Mouse (Mus musculus) heart, embryonic 12.5 days (tissue): Measurements from ENCODE around the gene Lrrc3. TPM values are rescaled to one million over a fixed set of nuclear protein-coding genes. Genes with fewer than 3 reads are reported as not detected.

Experiments
- ATAC-seq: fragments of 200-750 bp; cut with Nextera tagmentation; 2 replicates; pipeline ENCODE4 v1.8.0; 2017; ENCODE audit warnings: moderate TSS enrichment, moderate library complexity; ENCODE audit not compliant: insufficient number of reproducible peaks, low FRiP score
- H3K27ac ChIP-seq: fragments of 300-500 bp; sonication (generic); 2 replicates; pipeline ENCODE4 v1.5.1; 2016; ENCODE audit warnings: mild to moderate bottlenecking, moderate library complexity; ENCODE audit not compliant: poor library complexity, severe bottlenecking
- H3K27me3 ChIP-seq: fragments of 300-500 bp; sonication (generic); replicated peaks from 2 replicates; pipeline ENCODE4 v1.6.1; 2016; ENCODE audit warnings: mild to moderate bottlenecking, moderate library complexity
- H3K36me3 ChIP-seq: fragments of 300-500 bp; sonication (generic); 2 replicates; pipeline ENCODE4 v1.6.1; 2016; ENCODE audit warnings: mild to moderate bottlenecking, moderate library complexity
- H3K4me1 ChIP-seq: fragments of 300-500 bp; sonication (generic); replicated peaks from 2 replicates; pipeline ENCODE4 v1.6.1; 2016; ENCODE audit warnings: mild to moderate bottlenecking
- H3K4me2 ChIP-seq: fragments of 300-500 bp; sonication (generic); 2 replicates; pipeline ENCODE4 v1.6.1; 2016; ENCODE audit warnings: mild to moderate bottlenecking, moderate library complexity
- H3K4me3 ChIP-seq: fragments of 300-500 bp; sonication (generic); 2 replicates; pipeline ENCODE4 v1.5.1; 2016; ENCODE audit warnings: mild to moderate bottlenecking
- H3K9ac ChIP-seq: fragments of 300-500 bp; sonication (generic); 2 replicates; pipeline ENCODE4 v1.6.1; 2016; ENCODE audit warnings: mild to moderate bottlenecking, moderate library complexity
- H3K9me3 ChIP-seq: fragments of 300-500 bp; sonication (generic); replicated peaks from 2 replicates; pipeline ENCODE4 v1.6.1; 2016; ENCODE audit warnings: mild to moderate bottlenecking, moderate library complexity
- WGBS: fragments of 180-500 bp; shearing (Covaris S2); methylation state at CpG from one replicate; pipeline ENCODE4 v1.1.7; 2016; 5-methylcytosine and 5-hydroxymethylcytosine counted together
- polyA plus RNA-seq: library from polyadenylated mRNA; unstranded; fragments of >200 nt; fragmentation: Nextera tagmentation; extraction: Ambion mirVana; gene quantifications from 2 replicates; pipeline ENCODE4 v1.2.1, GENCODE M21; 2016

Lrrc3 gene
- polyA plus RNA-seq, 1 experiment from 2014 or later: 2.1 TPM

DNA sequence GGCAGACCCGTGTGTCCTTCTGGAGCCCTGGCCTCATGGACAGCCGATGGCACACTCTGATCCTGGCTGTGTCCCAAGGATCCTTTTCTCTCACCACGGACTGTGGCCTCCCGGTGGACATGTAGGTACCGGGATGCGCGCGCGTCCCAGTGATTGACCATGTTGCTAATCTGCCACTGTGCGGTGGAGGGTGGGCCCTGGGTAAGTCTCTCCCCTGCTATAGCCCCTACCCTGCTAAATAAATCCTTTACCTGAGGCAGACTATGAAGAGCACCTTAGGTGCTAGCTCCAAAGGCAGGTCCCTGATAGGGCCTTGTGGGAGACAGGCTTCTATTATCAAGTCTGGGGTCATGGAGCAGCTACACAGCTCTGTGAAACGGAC, 37.6 kb downstream of the Lrrc3 start:
- 37% methylated on average over 11 of the region's 11 CpGs for WGBS
- Histone ChIP-seq H3K27ac (no peak overlapping the region), H3K27me3 (peaks cover 20% of the 10 kb centered on the region), H3K4me2 (peak overlapping the region; percentile 52), H3K36me3 (no peaks in the 10 kb centered on the region), H3K4me1 (0 out of 2 replicates have a peak, but pooled peaks cover 4% of the 10 kb centered on the region), H3K9ac (no peak overlapping the region), H3K4me3 (0 out of 2 replicates have a peak overlapping the region, but pooled peaks have one; percentile 9), H3K9me3 (no peaks in the 10 kb centered on the region)
- ATAC-seq: no peak

DNA sequence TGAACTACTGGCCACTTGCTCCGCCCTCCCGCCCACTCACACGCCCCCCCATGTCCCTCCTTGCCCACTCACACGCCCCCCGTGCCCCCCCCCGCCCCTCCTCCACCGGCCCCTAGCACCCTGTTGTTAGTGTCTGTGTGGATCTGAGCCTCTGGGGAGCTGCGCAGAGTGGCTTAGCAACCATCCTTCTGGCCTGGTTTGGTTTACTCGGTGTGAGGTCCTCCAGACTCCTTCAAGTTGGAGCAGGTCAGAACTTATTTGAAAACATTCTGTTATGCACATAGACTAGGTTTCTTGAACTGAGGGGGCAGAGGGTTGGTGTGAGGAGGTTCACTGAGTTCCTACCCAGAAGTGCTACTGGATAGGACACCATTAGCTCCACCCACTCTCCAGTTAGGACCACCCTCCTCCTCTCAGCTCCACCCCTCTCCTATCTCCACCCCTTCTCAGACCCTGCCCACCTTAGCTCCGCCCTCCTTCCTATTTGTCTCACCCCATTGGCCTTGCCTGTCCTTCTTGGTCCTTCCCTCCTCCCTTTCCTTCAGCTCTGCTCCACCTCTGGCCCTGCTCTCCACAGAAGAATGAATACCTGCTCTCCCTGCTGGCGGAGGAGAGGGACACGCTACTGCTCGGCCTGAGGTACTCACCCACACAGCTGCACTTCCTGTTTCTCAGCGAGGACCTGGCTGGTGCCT, 38.1 kb downstream of the Lrrc3 start:
- no peaks in the 10 kb centered on the region for H3K9me3 ChIP-seq
- WGBS: 28% methylated on average over 14 of the region's 14 CpGs
- peaks cover 15% of the 10 kb centered on the region for H3K27me3 ChIP-seq
- 0 out of 2 replicates have a peak, but pooled peaks cover 4% of the 10 kb centered on the region for H3K4me1 ChIP-seq
- H3K9ac ChIP-seq: no peak overlapping the region
- H3K27ac ChIP-seq: no peak overlapping the region
- ATAC-seq: peak; percentile 33
- H3K36me3 ChIP-seq: no peaks in the 10 kb centered on the region
- 0 out of 2 replicates have a peak overlapping the region, but pooled peaks have one; percentile 9 for H3K4me3 ChIP-seq
- peak overlapping the region; percentile 52 for H3K4me2 ChIP-seq

DNA sequence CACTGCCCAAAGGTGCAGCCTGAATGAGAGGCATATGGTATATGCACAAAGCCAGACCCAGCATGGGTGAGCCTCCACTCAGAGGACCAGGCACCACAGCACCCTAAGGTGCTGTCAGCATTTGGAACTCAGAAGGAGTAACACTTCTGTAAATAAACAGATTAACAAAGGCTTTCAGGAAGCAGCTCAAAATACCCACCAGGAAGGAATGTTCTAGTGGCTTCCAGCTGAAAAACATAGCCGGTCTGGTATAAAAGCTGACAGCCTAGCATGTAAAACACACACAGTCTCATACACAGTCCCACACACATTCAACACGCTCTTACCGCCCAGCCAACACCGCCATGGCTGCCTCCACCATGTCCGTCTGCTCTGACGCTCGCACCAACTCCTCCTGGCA, 40.7 kb downstream of the Lrrc3 start, which contains the start of gene Gm3285:
TSS of gene Gm3285 (plus strand) at position 301 of the 400 bp plus-strand sequence.
- H3K4me2 ChIP-seq: no peak within 1 kb of the TSS
- peaks cover 13% of the 10 kb centered on the region for H3K27me3 ChIP-seq
- H3K9ac ChIP-seq: no peak within 1 kb of the TSS
- H3K36me3 ChIP-seq: no peaks in the 10 kb centered on the region
- peaks cover 6% of the 10 kb centered on the region; the same call in 1 of the 2 replicates for H3K9me3 ChIP-seq
- no peak for ATAC-seq
- no peak within 1 kb of the TSS for H3K4me3 ChIP-seq
- no peak within 1 kb of the TSS for H3K27ac ChIP-seq
- WGBS: 50% methylated on average over 7 of the region's 7 CpGs
- H3K4me1 ChIP-seq: 0 out of 2 replicates have a peak, but pooled peaks cover 4% of the 10 kb centered on the region

DNA sequence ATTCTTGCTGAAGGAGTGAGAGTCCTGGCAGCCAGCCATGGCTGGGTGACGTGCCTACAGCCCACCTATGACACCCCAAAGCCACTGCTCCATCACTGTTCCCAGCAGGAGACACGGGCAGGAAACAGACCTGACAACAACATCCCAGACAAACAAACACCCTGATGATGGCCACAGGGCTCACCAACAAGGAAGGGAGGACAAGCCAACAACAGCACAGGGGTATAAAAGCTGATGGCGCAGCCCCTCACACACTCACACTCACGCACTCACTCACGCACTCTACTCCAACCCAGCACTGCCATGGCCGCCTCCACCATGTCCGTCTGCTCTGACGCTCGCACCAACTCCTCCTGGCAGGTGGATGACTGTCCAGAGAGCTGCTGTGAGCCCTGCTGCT, 49.8 kb downstream of the Lrrc3 start, which contains the start of gene Gm10318:
TSS of gene Gm10318 (plus strand) at position 301 of the 400 bp plus-strand sequence.
- Histone ChIP-seq H3K4me3 (no peak within 1 kb of the TSS), H3K4me1 (no peaks in the 10 kb centered on the region), H3K9ac (no peak within 1 kb of the TSS), H3K27ac (no peak within 1 kb of the TSS), H3K9me3 (peaks cover 5% of the 10 kb centered on the region), H3K36me3 (no peaks in the 10 kb centered on the region), H3K27me3 (peaks cover 17% of the 10 kb centered on the region), H3K4me2 (no peak within 1 kb of the TSS)
- no peak for ATAC-seq
- WGBS: 56% methylated on average over 9 of the region's 9 CpGs

Other genes with a start within 250 kb of the Lrrc3 start
- not detected in 2 replicates for gene Tspear, start 216.0 kb downstream of the Lrrc3 start, polyA plus RNA-seq
- not detected in 2 replicates for gene Gm19402, start 211.8 kb downstream of the Lrrc3 start, polyA plus RNA-seq
- not detected in 2 replicates for gene Gm9508, start 205.3 kb downstream of the Lrrc3 start, polyA plus RNA-seq
- gene Gm10272, start 195.9 kb downstream of the Lrrc3 start, polyA plus RNA-seq: not detected in 2 replicates
- gene Gm10024, start 191.1 kb downstream of the Lrrc3 start, polyA plus RNA-seq: not detected in 2 replicates
- gene Gm10142, start 186.7 kb downstream of the Lrrc3 start, polyA plus RNA-seq: not detected in 2 replicates
- gene Krtap12-1, start 181.9 kb downstream of the Lrrc3 start, polyA plus RNA-seq: not detected in 2 replicates
- gene Gm10100, start 176.1 kb downstream of the Lrrc3 start, polyA plus RNA-seq: not detected in 2 replicates
- gene Gm18596, start 159.9 kb downstream of the Lrrc3 start, polyA plus RNA-seq: not detected in 2 replicates
- gene Gm9736, start 151.2 kb downstream of the Lrrc3 start, polyA plus RNA-seq: not detected in 2 replicates
- not detected in 2 replicates for gene Gm3233, start 142.9 kb downstream of the Lrrc3 start, polyA plus RNA-seq
- not detected in 2 replicates for gene Gm3238, start 131.2 kb downstream of the Lrrc3 start, polyA plus RNA-seq
- gene Gm7138, start 125.6 kb downstream of the Lrrc3 start, polyA plus RNA-seq: not detected in 2 replicates
- not detected in 2 replicates for gene Gm3250, start 120.0 kb downstream of the Lrrc3 start, polyA plus RNA-seq
- gene Gm7137, start 114.3 kb downstream of the Lrrc3 start, polyA plus RNA-seq: not detected in 2 replicates
- not detected in 2 replicates for gene Gm9639, start 107.5 kb downstream of the Lrrc3 start, polyA plus RNA-seq
- gene Gm19668, start 103.4 kb downstream of the Lrrc3 start, polyA plus RNA-seq: not detected in 2 replicates
- not detected in 2 replicates for gene Gm9507, start 90.7 kb downstream of the Lrrc3 start, polyA plus RNA-seq
- not detected in 2 replicates for gene Gm2696, start 87.9 kb downstream of the Lrrc3 start, polyA plus RNA-seq
- gene Krtap10-4, start 75.4 kb downstream of the Lrrc3 start, polyA plus RNA-seq: not detected in 2 replicates
- gene Krtap10-10, start 66.6 kb downstream of the Lrrc3 start, polyA plus RNA-seq: not detected in 2 replicates
- gene Gm36176, start 55.7 kb downstream of the Lrrc3 start, polyA plus RNA-seq: not detected in 2 replicates
- gene Gm10318, start 49.7 kb downstream of the Lrrc3 start, polyA plus RNA-seq: not detected in 2 replicates
- gene Gm3285, start 40.6 kb downstream of the Lrrc3 start, polyA plus RNA-seq: not detected in 2 replicates
- gene Trpm2, start 68.0 kb upstream of the Lrrc3 start, polyA plus RNA-seq: 0.19 and 0.32 TPM in 2 replicates
- 14.8 and 15.6 TPM in 2 replicates for gene 1810043G02Rik, start 76.0 kb upstream of the Lrrc3 start, polyA plus RNA-seq
- 220 and 226 TPM in 2 replicates for gene Pfkl, start 107.5 kb upstream of the Lrrc3 start, polyA plus RNA-seq
- gene Dnmt3l, start 139.4 kb upstream of the Lrrc3 start, polyA plus RNA-seq: not detected in 2 replicates
- gene Aire, start 141.1 kb upstream of the Lrrc3 start, polyA plus RNA-seq: 0.42 TPM in 1 of 2 replicates, not detected in the other
- 1.5 and 1.6 TPM in 2 replicates for gene Icosl, start 166.8 kb upstream of the Lrrc3 start, polyA plus RNA-seq